Mouse (Mus musculus): ENCODE measurements around the gene Hmx1.

Gene Hmx1

DNA sequence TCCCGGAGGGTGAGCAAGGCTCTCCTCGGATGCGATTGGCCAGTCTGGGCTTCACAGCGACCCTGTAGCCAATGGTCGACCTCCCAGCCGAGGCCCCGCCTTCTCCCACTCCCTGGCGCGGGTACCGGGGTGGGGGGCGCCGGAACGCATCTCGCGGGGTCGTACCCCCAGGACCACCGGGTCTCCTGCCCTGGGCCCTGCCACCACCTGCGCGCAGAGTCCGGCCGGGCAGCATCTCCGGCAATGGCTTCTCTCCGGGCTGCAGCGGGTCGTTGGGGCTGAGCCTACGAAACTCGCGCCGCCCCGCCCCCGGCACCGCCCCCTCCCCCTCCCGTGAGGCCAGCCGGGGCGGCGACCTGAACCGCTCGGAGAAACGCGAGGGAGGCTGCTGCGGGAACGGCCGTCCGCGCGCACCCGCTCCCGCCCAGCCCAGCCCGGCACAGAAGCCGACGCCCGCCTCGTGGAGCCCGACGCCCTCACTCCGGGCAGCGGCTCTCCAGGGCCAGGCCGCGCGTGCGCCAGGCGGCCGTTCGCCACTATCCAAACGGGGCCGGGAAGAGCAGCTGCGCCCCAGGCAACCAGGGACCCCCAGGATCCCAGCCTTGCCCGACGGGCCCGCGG lies at the start of gene Hmx1:
Gene Hmx1 (plus strand): TSS at position 618 of the 621 bp plus-strand sequence.
- no peak for DNase-seq (ENCODE audit: low read depth)

DNA sequence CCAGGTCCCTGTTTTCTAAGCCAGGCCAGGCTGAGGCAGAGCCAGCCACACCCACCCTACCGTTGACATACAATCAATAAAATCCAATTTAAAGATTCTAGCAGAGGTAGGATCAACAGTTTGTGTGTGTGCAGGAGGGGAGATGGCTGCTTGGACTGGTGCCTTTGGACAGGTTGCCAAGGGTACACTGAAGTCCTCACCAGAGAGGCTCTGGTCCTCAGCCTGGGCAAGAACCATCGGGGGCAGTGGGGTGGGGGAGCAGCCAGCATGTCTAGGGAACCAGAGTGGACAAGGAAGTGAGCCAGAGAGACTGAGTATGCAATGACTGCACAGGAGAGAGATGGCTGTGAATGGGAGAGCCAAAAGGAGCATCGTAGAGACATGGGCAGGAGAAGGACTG lies 43.8 kb upstream of the Hmx1 start:
- no peak for DNase-seq (ENCODE audit: low read depth)

DNA sequence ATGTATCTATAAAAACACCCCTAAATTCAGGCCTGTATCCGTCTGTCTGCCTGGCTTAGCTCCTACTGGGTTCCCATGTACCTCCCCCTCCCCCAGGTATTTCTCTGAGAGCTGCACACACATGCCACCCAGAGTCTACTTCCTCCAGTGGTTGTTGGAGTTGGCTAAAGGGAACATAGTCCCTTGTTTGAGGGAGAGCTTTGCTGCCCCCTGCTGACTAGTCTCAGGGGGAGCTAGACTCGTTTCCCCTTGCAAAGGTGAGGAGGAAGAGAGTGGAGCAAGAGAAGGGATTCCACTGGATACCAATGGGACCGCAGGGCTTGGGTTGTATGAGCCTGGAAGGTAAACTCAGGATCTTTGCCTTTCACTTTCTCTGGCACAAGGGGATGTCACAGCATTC lies 40.1 kb upstream of the Hmx1 start:
- DNase-seq (ENCODE audit: low read depth) = peak; percentile 38

DNA sequence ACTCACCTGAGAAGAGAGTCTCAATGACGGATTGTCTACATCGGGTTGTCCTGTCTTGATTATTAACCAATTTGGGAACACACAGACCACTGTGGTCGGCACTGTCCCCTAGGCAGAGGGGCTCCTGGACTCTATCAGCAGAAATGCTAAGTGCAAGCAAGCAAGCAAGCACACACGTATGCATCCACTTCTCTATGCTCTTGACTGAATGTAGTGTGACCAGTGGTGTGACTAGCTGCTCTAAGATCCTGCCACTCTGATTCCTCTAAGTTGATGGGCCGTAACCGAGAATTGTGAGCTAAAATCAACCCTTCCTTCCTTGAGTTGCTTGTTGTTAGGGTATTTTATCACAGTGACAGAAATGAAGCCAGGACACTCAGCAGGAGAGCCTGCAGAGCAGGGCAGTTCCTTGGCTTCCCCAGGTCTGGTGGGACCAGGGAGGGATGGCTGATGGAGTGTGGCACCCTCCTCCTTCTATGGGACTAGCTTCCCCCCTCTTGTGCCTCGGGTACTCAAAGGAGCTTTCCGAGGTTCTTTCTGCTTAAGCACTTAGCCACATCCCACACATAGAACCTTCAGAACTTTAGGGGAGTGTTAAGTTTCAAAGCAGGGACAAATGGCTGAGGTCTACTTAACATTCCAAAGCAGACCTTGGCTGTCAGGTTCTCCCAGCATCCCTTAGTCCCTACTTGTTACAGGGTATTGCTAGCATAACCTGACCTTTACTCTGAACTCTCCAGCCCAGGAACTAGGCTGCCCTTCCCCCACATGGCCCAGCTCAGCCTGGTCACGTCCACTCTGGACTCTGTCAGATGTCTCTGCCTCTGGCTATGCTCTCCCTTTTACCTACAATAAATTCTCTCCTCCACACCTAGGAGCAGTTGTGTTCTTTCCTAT lies 31.1 kb upstream of the Hmx1 start:
- DNase-seq (ENCODE audit: low read depth) = no peak

DNA sequence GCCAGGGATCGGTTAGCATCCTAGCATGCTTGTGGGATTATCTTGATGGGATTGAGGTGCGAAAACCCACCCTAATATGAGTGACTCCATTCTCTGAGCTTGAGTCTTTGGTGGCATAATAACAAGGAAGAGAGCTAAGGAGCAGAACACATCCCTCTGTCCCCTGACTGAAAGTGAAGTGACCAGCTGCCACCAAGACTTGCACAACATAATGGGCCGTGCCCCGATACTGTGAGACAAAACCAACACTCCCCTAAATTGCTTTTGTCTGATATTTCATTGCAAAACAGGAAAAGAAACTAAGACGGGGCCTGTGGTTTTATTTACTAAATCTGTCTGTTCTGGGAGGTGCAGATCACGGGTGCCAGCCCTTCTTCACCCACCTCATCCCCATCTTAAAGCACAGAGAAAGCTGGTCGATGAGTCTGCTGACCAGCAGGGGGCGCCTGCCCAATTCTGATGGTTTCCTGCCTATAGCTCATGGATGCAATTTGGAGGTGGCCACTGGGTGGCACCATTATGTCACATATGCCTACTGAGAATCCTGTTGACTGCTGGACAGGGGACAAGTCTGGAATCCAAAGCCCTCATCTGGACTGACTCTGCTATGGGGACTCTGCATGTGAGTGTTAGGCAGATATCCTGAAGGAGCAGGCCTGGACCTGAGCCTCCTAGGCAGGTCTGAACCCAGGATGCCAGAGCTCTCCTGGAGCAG lies 27.2 kb upstream of the Hmx1 start:
- DNase-seq (ENCODE audit: low read depth) = peak; percentile 85

DNA sequence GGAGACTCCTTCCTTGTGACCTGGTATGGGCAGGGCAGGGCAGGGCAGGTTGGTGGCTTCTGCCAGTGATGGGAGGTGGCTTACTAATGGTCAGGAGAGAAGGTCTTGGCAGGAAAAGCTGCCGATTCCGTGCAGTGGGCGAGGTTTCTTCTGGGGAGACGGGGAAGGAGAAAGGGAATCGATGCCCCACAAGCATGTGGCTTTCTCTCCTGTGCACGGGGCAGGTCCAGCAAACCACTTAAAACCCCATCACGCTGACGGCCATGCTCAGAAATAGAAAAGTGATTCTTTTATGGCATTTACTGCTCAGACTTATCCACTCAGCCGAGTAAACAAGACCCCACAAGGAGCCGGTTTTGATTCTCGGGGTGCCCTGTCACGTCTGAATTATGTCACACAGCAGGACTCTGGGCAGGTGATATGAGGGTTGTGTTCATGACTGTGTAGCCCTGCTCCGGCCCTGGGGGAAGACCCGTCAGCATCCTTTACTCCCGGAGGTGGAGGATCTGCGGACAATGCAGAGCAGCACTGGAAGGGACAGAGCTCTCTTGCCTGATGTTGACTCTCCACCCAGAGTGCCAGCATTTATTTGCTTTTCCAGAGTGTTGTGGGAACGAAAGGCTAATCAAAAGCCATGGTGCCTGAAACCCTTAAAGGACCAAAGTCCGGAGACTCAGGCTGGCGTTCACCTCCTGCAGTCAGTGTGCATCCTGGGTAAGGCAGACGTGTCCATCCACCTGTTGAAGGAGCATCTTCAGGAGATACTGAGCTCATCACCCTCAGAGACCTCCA lies 22.5 kb upstream of the Hmx1 start:
- DNase-seq (ENCODE audit: low read depth) = no peak

DNA sequence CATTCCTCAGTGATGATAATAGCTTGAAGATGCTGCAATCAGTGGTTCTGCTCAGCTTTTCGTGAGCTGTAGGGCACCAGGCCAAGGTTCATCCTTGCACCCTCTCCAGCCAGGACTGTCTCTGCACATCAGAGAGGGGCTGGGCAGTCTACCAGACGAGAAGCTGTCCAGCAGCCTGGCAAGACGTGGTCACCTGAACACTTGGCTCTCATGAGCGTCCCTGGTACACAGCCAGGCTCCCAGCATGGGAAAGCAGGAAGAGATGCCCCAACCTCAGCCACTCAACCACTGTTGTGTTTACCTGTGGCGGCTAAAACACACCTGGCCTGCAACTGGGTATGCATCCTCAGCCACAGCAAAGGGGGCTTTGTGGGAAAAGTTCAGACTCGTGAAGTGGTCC lies 20.0 kb upstream of the Hmx1 start:
- DNase-seq (ENCODE audit: low read depth) = no peak

DNA sequence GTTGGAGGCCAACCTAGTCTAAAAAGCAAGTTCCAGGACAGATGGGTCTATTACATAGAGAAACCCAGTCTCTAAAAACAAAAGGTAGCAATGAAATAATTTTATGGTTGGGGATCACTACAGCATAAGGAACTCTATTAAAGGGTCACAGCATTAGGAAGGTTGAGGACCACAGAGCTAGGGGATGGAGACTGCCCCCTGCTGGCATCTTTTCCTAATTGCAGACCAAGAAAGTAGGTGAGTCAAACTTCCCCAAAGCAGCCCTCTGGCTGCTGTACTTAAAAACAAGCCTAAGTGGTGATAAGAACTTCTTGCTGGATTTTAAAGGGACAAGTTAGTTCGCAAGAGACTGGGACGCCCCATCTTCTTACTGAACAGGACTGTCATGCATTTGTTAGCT lies 9.8 kb upstream of the Hmx1 start:
- DNase-seq (ENCODE audit: low read depth) = no peak

DNA sequence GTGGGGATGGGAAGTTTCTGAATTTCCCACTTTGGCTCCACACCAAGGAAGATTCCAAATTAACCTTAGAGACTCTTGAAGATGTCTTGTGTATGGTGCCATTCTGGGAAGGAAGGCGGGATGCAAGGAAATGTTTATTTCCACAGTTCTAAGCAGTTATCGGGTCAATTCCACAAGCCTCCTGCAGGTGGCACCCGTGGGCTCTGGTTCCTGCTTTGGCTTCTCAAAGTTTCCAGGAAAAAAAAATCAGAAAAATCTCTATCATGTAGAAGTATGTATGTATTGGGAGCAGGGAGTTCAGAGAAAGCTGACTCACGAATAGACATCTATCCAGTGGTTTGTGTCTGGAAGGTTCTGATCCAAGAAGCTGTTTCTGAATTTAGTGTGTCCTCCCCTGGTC lies 9.1 kb upstream of the Hmx1 start:
- DNase-seq (ENCODE audit: low read depth) = peak; percentile 25

DNA sequence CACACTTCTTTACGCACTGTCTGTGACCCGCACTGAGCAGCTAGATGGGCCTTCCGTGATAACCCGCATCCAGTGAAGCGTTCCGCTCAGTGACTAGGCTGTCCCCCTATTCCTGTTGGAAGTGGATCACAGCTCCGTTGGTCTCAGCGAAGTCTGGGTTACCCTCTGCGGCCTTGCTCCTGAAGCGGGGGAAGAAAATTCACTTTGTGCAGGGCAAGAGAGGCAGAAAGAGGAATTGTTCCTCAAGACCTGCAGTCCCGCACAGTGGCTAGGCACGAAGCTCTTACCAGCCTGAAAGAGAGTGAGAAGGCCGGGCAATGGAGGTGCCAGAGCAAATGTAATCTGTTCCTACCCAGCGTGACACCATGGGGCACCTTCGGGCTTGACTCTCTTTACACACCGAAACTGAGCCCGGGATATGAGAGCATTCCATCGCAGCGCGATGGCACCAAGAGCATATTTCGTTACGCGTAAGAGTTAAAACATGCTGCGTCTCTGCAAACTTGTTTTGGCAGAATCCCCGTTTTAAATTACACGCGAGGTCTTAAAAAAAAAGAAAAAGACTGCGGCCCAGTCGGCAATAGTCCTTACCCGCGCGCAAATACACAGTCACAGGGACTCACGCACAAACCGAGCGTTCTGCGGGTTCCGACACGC lies 946 bp upstream of the Hmx1 start:
- DNase-seq (ENCODE audit: low read depth) = no peak

DNA sequence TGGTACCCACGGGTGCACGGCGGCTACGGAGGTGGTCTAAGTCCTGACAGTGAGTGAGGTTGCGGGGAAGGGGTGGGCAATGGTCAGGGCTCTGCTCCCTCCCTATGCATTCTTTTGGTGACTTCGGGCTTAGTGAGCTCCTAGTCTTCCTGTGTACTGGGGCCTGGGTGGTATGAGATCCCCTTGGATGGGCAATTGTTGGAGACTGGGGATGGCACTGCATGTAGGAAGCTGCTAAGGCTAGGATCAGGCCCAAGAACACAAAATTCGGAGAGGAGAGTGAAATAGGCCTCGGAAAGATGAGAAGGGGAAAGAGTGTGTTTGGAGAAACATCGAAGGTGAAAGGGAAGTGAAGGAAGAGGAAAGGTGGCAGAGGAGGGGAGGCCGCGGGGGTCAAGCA lies 533 bp downstream of the Hmx1 start:
- no peak for DNase-seq (ENCODE audit: low read depth)

DNA sequence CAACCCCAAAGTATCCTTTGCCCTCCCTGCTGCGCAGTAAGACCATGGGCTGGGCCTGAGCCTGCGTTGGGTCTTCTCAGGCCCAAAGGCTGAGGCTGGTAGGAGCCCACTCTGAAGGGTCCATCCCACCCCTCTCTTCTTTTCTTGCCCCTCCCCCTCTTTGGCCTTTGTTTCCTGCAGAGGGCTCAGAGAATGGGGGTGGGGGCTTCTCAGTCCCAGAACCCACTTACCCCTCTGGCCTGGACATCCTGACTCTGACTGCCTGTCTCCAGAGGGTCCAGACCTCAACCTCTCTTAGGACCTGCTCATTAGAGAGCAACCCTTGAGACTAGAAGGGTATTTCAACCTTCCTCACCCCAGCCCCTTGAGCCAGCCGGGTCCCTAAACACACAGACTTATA lies 1.0 kb downstream of the Hmx1 start:
- no peak for DNase-seq (ENCODE audit: low read depth)

DNA sequence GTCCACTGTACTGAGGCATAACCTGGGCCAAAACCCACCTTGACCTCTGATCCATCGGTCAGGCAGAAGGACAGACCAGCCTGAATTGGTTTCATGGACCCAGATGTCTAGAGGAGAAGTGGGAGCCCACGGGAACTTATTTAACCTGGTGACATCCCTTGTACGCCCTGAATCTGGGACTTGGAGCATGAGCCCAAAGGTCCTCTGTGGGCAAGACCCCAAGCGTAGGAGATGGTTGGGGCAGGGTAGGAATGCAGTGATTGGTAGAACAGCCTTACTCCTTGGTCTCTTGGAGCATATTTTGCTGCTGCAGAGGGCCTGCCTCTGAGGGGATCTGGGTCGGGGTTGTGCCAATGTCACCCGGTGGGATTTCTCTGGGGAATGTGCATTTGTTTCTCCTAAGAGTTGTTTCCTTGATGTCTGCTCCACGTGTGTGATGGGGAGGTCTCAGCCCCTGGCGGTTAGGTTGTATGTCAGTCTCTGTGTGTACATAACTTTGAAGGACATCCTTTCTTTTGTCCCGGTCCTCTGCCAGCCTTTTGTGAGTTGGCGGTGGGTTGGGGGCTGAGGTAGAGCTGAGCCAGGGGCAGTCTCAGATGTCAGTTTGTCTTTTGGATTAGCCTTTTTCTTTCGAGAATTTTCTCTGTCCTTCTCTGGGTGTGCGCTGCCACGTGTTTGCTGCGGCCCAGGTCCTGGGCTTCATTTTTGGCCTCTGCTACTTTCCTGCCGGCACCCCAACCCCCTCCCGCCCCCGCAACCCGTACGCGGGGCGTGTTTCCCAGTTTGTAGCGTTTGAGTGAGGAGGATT lies 2.1 kb downstream of the Hmx1 start:
- no peak for DNase-seq (ENCODE audit: low read depth)

DNA sequence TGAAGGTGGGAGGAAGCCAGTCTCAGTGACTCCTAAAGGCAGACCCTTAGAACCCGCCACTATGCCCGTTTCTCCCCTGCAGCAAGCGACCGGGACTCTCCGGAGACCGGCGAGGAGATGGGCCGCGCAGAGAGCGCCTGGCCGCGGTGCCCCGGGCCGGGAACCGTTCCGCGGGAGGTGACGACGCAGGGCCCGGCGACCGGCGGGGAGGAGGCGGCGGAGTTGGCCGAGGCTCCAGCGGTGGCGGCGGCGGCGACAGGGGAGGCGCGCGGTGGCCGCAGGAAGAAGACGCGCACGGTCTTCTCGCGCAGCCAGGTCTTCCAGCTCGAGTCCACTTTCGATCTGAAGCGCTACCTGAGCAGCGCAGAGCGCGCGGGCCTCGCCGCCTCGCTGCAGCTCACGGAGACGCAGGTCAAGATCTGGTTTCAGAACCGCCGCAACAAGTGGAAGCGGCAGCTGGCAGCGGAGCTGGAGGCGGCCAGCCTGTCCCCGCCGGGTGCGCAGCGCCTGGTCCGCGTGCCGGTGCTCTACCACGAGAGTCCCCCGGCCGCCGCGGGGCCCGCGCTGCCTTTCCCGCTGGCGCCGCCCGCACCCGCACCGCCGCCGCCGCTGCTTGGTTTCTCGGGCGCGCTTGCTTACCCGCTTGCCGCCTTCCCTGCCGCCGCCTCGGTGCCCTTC lies 2.9 kb downstream of the Hmx1 start:
- DNase-seq (ENCODE audit: low read depth) = no peak

DNA sequence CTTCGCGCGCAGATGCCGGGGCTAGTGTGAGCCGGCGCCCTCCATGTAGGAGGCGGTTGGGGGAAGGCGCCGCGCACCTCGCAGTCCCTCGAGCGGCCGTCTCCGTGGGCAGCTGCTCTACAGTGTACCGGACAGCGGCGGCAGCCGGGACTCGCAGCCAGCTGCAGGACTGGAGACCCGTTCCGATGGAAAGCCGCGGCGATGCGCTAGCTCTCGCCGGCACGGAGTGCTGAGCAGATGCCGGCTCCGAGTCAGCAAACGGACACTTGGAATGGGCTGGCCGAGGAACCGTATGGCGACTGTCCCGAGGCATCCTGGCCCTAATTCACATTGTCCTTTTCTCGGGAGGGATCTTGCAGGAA lies 3.4 kb downstream of the Hmx1 start:
- no peak for DNase-seq (ENCODE audit: low read depth)

DNA sequence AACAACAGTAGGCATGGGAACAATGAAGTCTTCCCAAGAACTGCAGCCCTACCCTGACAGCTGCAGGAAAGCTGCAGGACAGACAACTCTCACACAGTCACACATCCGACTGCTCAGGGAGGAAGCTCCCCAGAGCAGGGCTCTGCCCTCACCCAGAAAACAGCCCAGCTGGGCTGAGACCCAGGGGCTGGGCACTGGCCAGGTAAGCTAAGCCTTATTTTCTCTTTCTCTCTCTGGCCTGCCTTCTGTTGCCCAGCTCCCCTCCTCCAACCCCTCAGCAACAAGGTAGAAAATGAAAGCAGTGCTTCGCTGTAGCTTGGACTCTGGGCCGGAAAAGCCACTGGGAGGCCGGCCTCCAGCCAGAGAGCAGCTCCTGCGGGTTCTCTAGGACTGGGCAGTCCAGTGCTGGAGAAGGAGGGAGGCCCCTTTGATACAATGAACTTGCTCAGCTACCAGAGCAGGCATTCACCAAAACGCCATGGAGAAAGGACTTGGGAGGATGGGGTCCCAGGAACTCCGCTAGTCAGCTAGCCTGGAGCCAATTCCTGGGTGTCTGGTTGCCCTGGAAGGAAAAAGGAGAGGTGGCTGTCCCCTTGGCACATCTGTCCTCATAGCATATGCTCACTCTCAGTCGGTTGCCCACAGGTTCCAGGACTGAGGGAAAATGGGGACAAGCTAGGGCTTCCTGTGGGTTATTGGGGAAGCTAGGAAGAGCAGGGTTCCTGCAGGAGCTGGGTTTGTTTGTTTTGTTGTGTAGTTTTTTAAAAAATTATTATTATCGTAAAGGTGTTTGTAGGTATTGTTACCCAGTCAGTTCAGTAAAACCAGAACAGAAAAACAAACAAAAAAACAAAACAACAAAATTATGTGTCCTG lies 6.9 kb downstream of the Hmx1 start:
- DNase-seq (ENCODE audit: low read depth) = no peak

DNA sequence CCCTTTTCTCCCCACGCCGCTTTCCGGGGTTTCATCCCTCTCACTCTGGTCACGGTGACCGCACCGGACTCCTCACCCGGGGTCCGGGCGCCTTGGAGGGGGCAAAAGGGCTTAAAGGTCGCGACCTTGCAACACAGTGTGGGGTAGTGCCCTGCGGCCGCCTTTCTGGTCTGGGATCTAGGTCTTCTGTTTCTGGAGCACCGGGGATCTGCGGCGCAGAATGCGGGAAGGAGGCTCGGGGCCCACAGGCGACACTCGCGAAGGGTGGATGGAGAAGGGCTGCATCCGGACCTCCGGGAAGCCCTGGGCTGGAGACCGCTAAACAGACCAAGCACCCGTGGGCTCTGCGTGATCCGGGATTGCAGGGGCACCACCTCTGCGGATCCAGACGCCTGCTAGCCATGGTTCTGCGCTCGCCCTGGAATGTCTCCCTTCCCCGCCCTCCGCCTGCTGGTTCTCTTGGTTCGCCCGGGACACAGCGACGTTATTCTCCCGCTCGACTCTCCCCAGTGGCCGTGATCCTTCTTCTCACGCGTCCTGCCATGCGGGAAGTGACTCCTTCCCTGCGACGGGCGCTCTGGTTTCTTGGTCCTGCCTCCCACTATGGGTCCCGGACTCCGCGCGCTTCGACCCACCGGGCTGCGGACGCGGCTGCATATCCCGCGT lies 8.2 kb downstream of the Hmx1 start:
- no peak for DNase-seq (ENCODE audit: low read depth)

DNA sequence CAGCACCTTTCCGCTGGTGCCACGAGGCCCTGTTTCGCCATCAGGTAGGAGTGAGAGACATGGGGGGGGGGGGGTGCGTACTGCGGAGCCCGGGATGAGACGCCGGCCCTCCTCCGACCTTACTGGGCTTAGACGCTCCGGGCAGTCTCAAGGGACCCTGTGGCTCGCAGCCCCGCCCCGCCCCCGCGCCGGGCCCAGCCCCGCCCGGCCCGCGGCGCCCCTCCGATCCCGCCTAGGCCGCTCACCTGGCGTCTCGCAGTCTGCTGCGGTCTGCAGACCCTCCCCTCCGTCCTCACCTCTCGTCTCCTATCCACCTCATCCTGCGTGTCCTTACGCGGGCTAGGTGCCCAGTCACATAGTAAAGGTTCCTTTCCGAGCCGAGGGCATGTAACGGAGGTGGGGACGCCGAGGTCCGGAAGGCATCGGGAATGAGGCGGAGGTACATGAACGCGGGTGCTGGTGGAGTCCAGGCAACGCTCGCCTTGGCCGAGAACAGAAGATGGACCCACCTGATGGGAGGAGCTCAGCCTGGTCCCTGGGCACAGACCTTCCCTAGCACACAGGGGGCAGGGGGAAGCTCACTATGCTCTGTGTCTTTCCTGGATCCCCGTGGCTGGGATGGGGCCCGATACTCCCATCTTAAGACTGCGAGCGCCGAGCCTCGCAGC lies 8.9 kb downstream of the Hmx1 start:
- no peak for DNase-seq (ENCODE audit: low read depth)

All from c-Kit-positive CD71-negative TER-119-negative erythroid progenitor cells, embryonic 14.5 days (primary cell).